Comparison of ENCODE assay signal across 8 mouse cellular contexts in genomic region chr1:34850343-34851136, GRCm38 (mm10). TPM values are rescaled to one million over a fixed set of nuclear protein-coding genes. Genes with fewer than 3 reads are reported as not detected.
A peak's percentile ranks its signal among the peaks of the same experiment; 100 is the strongest.
DNase-seq lines count a peak whose midpoint lies in the region; ATAC-seq and TF ChIP-seq lines count a peak whose summit lies in the region.

No protein-coding gene starts in this region.

- 59% methylated on average over 11 of the region's 11 CpGs for WGBS in thymus, adult 2 months
- 41% methylated on average over 11 of the region's 11 CpGs for WGBS in intestine, embryonic 16.5 days
- WGBS in neural tube, embryonic 14.5 days, result 41% methylated on average over 11 of the region's 11 CpGs

- peaks cover 18% of the 10 kb centered on the region for H3K4me1 ChIP-seq in thymus, adult 2 months (replicated peaks; ENCODE audit: control insufficient read depth, insufficient read depth, low read length)
- H3K4me1 ChIP-seq in intestine, embryonic 16.5 days (ENCODE audit: control insufficient read depth, insufficient read depth, low read length), result peaks cover 7% of the 10 kb centered on the region
- peaks cover 19% of the 10 kb centered on the region; the same call in 1 of the 2 replicates for H3K4me1 ChIP-seq in neural tube, embryonic 14.5 days (ENCODE audit: control insufficient read depth, insufficient read depth, low read length)

- no peaks in the 10 kb centered on the region for H3K9me3 ChIP-seq in intestine, embryonic 16.5 days (ENCODE audit: control insufficient read depth, low read length)
- H3K9me3 ChIP-seq in neural tube, embryonic 14.5 days (ENCODE audit: control insufficient read depth, low read length), result no peaks in the 10 kb centered on the region

- peak overlapping the region; percentile 70 for H3K4me2 ChIP-seq in intestine, embryonic 16.5 days (ENCODE audit: low read depth, low read length)
- H3K4me2 ChIP-seq in neural tube, embryonic 14.5 days (ENCODE audit: low read depth, low read length), result peak overlapping the region; percentile 58

- no peak for TF ChIP-seq CTCF in thymus, adult 2 months (IDR thresholded peaks at IDR 0.05; ENCODE audit: borderline replicate concordance, control insufficient read depth, extremely low read depth, insufficient read depth, low read length, poor library complexity)

- peak; percentile 32 to 53 for DNase-seq in adrenal gland, postnatal 36 days
- no peak for DNase-seq in adrenal gland, postnatal 25 days
- no peak for DNase-seq in thymus, adult 2 months
- no peak for DNase-seq in thymus, postnatal 0 days (ENCODE audit: low spot score)
- DNase-seq in gastrocnemius, adult 18-20 months (ENCODE audit: low spot score), result no peak
- no peak for DNase-seq in natural killer cell, adult 2 months (ENCODE audit: low spot score in 2 of 2)

- H3K9ac ChIP-seq in intestine, embryonic 16.5 days (ENCODE audit: low read depth, low read length), result peak overlapping the region; percentile 90
- H3K9ac ChIP-seq in neural tube, embryonic 14.5 days (replicated peaks; ENCODE audit: low read depth, low read length), result peak overlapping the region; percentile 92

- peak overlapping the region; percentile 61; the same call in 1 of the 2 replicates for H3K27ac ChIP-seq in thymus, adult 2 months (ENCODE audit: control insufficient read depth, insufficient read depth, low read length)
- H3K27ac ChIP-seq in intestine, embryonic 16.5 days (ENCODE audit: low read length), result peak overlapping the region; percentile 69
- H3K27ac ChIP-seq in neural tube, embryonic 14.5 days (ENCODE audit: low read depth, low read length), result peak overlapping the region; percentile 67; the same call in 1 of the 2 replicates

- peak overlapping the region; percentile 97 for H3K4me3 ChIP-seq in thymus, adult 2 months (ENCODE audit: control insufficient read depth, insufficient read depth, low read length)
- H3K4me3 ChIP-seq in intestine, embryonic 16.5 days (ENCODE audit: low read length), result peak overlapping the region; percentile 74
- H3K4me3 ChIP-seq in neural tube, embryonic 14.5 days (ENCODE audit: low read depth, low read length), result peak overlapping the region; percentile 75

- H3K27me3 ChIP-seq in thymus, adult 2 months (ENCODE audit: control insufficient read depth, insufficient read depth, low read length), result no peaks in the 10 kb centered on the region
- H3K27me3 ChIP-seq in intestine, embryonic 16.5 days (replicated peaks; ENCODE audit: control insufficient read depth, insufficient read depth, low read length), result no peaks in the 10 kb centered on the region
- no peaks in the 10 kb centered on the region for H3K27me3 ChIP-seq in neural tube, embryonic 14.5 days (ENCODE audit: control insufficient read depth, insufficient read depth, low read length)

- TF ChIP-seq POLR2A in thymus, adult 2 months (IDR thresholded peaks at IDR 0.05; ENCODE audit: control insufficient read depth, extremely low read depth, insufficient read depth, low read length, poor library complexity), result no peak

- no peaks in the 10 kb centered on the region for H3K36me3 ChIP-seq in thymus, adult 2 months (ENCODE audit: control insufficient read depth, insufficient read depth, low read length)
- H3K36me3 ChIP-seq in intestine, embryonic 16.5 days (ENCODE audit: control insufficient read depth, insufficient read depth, low read length), result no peaks in the 10 kb centered on the region
- no peaks in the 10 kb centered on the region for H3K36me3 ChIP-seq in neural tube, embryonic 14.5 days (ENCODE audit: control insufficient read depth, insufficient read depth, low read length)

- ATAC-seq in intestine, embryonic 16.5 days, result peak; percentile 51
- ATAC-seq in neural tube, embryonic 14.5 days (ENCODE audit: low read depth), result peak; percentile 77

RNA-seq across cellular contexts. Expression of gene Plekhb2, which starts 0.8 kb away (rescaled TPM):
- 100 to 1,000 TPM; 185 to 193 TPM for total RNA-seq in adrenal gland, postnatal 36 days (2021)
- total RNA-seq in adrenal gland, postnatal 25 days (2021), result 115 and 177 TPM in 2 replicates
- 48.3 and 52.4 TPM in 2 replicates for polyA plus RNA-seq in thymus, adult 2 months (2012; rRNA removed)
- 40.8 and 41.6 TPM in 2 replicates for polyA plus RNA-seq in thymus, postnatal 0 days (2015; fragmentation: Nextera tagmentation; extraction: Ambion mirVana)
- polyA plus RNA-seq in intestine, embryonic 16.5 days (2015; fragmentation: Nextera tagmentation; extraction: Ambion mirVana), result 118 and 132 TPM in 2 replicates
- 76.8 and 80.6 TPM in 2 replicates for polyA plus RNA-seq in neural tube, embryonic 14.5 days (2014; fragmentation: Nextera tagmentation; extraction: Ambion mirVana)
- total RNA-seq in gastrocnemius, adult 18-20 months (2021), result 10 to 100 TPM; 49.8 to 62.4 TPM

RNA-seq across cellular contexts. Expression of gene Fam168b, which starts 7.7 kb away (rescaled TPM):
- total RNA-seq in adrenal gland, postnatal 36 days (2021), result 100 to 1,000 TPM; 133 to 149 TPM
- 118 and 144 TPM in 2 replicates for total RNA-seq in adrenal gland, postnatal 25 days (2021)
- 917 and 1,025 TPM in 2 replicates for polyA plus RNA-seq in thymus, adult 2 months (2012; rRNA removed)
- 52.4 and 55.2 TPM in 2 replicates for polyA plus RNA-seq in thymus, postnatal 0 days (2015; fragmentation: Nextera tagmentation; extraction: Ambion mirVana)
- polyA plus RNA-seq in intestine, embryonic 16.5 days (2015; fragmentation: Nextera tagmentation; extraction: Ambion mirVana), result 24.9 and 45.5 TPM in 2 replicates
- 90.5 and 136 TPM in 2 replicates for polyA plus RNA-seq in neural tube, embryonic 14.5 days (2014; fragmentation: Nextera tagmentation; extraction: Ambion mirVana)
- total RNA-seq in gastrocnemius, adult 18-20 months (2021), result 10 to 100 TPM; 23.9 to 31.3 TPM

Comparison
In these comparisons a context has a peak if more than half of its experiments do, and no peak if none do; other contexts are left out.
1. DNase-seq: peak in adrenal gland, postnatal 36 days (2 of 2); none in adrenal gland, postnatal 25 days (single experiment), thymus, adult 2 months (single experiment), thymus, postnatal 0 days (single experiment), gastrocnemius, adult 18-20 months (single experiment) and natural killer cell, adult 2 months (0 of 2).
2. Peak in every context shown above with its lines, with median percentiles within 50 percentile points of each other: H3K27ac ChIP-seq and H3K4me3 ChIP-seq.